Mouse (Mus musculus) megakaryocyte, embryonic 14.5 days (primary cell): Measurements from ENCODE around the gene Slc44a4. TPM values are rescaled to one million over a fixed set of nuclear protein-coding genes. Genes with fewer than 3 reads are reported as not detected.

Source experiments
- H3K27me3 ChIP-seq: replicated peaks from 2 replicates; pipeline ENCODE3; 2012; ENCODE audit warnings: inconsistent platforms
- H3K36me3 ChIP-seq: replicated peaks from 2 replicates; pipeline ENCODE3; 2012; ENCODE audit warnings: low read length, inconsistent platforms, mixed read lengths
- H3K4me1 ChIP-seq: 2 replicates; pipeline ENCODE4 v1.6.1; 2012; ENCODE audit warnings: inconsistent platforms
- H3K4me3 ChIP-seq: replicated peaks from 2 replicates; pipeline ENCODE3; 2012; ENCODE audit warnings: moderate library complexity, mild to moderate bottlenecking, inconsistent platforms
- H3K9me3 ChIP-seq: 2 replicates; pipeline ENCODE4 v1.6.1; 2012; ENCODE audit warnings: inconsistent platforms
- FLI1 ChIP-seq: IDR thresholded peaks from 2 replicates; pipeline ENCODE4 v1.6.1; 2012; ENCODE audit warnings: low read length, inconsistent platforms, mixed read lengths
- GATA1 ChIP-seq: IDR thresholded peaks from 3 replicates; pipeline ENCODE4 v1.6.1; 2012; ENCODE audit warnings: mixed read lengths, low read length, inconsistent platforms, borderline replicate concordance
- polyA plus RNA-seq: library from polyadenylated mRNA; stranded (reverse); fragments of >175 nt; gene quantifications from 2 replicates; pipeline ENCODE4 v1.2.3, GENCODE M21; 2012; ENCODE audit warnings: low replicate concordance; ENCODE audit not compliant: insufficient read depth

The Slc44a4 gene
- polyA plus RNA-seq, 1 experiment = not detected

DNA sequence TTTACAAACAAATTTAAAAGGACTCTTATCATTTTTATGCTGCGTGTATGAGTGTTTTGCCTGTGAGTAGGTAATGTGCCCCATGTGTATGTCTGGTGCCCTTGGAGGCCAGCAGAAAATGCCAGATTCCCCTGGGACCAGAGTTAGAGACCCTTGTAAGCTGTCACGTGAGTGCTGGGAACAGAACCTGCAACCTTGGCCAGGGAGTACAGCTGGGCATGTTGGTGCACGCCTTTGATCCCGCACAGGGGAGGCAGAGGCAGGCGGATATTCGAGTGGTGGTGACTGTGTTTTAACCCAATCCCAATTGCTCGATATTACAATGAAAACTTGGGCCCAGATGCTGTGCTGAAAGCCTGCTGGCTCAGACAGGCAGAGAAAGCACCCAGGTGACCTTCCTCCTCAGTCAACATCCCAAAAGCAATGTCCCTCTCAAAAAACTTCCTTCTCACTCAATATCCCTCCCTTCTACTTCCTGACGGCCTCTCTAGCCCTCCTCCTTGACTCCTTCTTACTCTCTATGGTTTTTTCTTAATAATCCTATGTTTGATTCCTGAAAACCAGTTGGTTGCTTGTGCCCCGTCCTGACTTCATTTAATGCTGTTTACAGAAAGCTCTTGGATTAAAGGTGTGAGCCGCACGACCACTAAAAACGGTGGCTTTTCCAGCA is 24.1 kb upstream of the Slc44a4 start:
- H3K4me3 ChIP-seq = no peak overlapping the region
- TF ChIP-seq FLI1 = no peak
- no peak for TF ChIP-seq GATA1
- no peaks in the 10 kb centered on the region for H3K9me3 ChIP-seq
- H3K36me3 ChIP-seq = no peaks in the 10 kb centered on the region
- peaks cover 74% of the 10 kb centered on the region for H3K4me1 ChIP-seq
- no peaks in the 10 kb centered on the region for H3K27me3 ChIP-seq

- peaks cover 74% of the 10 kb centered on the region for H3K4me1 ChIP-seq
- no peak overlapping the region for H3K4me3 ChIP-seq
- TF ChIP-seq GATA1 (no peak), FLI1 (no peak)
- no peaks in the 10 kb centered on the region for H3K9me3 ChIP-seq
- H3K36me3 ChIP-seq = peaks cover 9% of the 10 kb centered on the region
- H3K27me3 ChIP-seq = no peaks in the 10 kb centered on the region
Observed at GRCm38 (mm10) chr17:34891377-34891776, 22.9 kb upstream of the Slc44a4 start.

- Histone ChIP-seq H3K27me3 (no peaks in the 10 kb centered on the region), H3K9me3 (no peaks in the 10 kb centered on the region), H3K4me1 (peaks cover 74% of the 10 kb centered on the region), H3K36me3 (peaks cover 10% of the 10 kb centered on the region), H3K4me3 (peak overlapping the region; percentile 95)
- TF ChIP-seq FLI1 (no peak), GATA1 (no peak)
Observed at GRCm38 (mm10) chr17:34893072-34893824, 21.0 kb upstream of the Slc44a4 start.

DNA sequence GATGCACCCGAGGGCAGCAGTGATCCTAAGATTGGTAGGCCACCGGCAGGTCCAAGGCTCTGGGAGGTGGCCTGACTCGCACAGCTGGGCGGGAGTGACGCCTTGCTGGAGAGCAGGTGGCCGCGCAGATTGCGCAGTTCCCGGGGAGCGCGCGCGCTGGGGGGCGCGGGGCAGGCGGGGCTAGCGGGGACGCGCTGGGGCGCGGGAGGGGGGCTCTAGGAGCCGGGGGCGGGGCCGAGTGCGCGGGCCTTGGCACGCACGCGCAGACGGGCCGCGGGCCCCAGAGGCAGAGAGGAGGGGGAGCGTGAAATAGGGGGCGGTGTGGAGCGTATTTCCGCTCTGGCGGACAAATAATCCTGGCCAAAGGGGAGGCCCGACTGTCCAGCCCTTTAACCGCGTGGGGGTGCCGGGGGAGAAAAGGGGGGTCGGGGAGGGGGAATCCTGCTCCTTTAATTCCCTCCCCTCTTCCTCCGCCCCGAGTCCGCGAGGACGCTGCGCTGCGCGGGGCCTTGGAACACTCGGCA is 20.1 kb upstream of the Slc44a4 start:
- H3K9me3 ChIP-seq = no peaks in the 10 kb centered on the region
- H3K27me3 ChIP-seq = no peaks in the 10 kb centered on the region
- no peak for TF ChIP-seq FLI1
- no peak for TF ChIP-seq GATA1
- peaks cover 10% of the 10 kb centered on the region for H3K36me3 ChIP-seq
- H3K4me1 ChIP-seq = peaks cover 68% of the 10 kb centered on the region
- H3K4me3 ChIP-seq = peak overlapping the region; percentile 95

- Histone ChIP-seq H3K36me3 (peaks cover 10% of the 10 kb centered on the region), H3K4me1 (peaks cover 68% of the 10 kb centered on the region), H3K4me3 (peak overlapping the region; percentile 95), H3K27me3 (no peaks in the 10 kb centered on the region), H3K9me3 (no peaks in the 10 kb centered on the region)
- TF ChIP-seq GATA1 = no peak
- TF ChIP-seq FLI1 = no peak
Observed at GRCm38 (mm10) chr17:34894801-34895530, 19.3 kb upstream of the Slc44a4 start.

DNA sequence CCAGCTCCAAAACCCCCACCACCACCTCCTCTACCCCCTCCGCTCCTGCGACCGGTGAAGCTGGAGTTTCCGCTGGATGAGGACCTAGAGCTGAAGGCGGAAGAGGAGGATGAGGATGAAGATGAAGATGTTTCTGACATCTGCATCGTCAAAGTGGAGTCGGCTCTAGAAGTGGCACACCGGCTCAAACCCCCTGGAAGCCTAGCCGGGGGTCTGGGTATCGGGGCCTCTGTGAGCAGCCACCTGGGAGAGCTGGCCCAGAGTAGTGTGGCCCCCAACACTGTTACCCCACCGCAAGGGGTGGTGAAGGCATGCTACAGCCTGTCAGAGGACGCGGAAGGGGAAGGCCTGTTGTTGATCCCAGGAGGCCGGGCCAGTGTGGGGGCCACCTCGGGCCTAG is 18.5 kb upstream of the Slc44a4 start:
- peaks cover 10% of the 10 kb centered on the region for H3K36me3 ChIP-seq
- H3K27me3 ChIP-seq = no peaks in the 10 kb centered on the region
- peaks cover 64% of the 10 kb centered on the region for H3K4me1 ChIP-seq
- no peaks in the 10 kb centered on the region for H3K9me3 ChIP-seq
- TF ChIP-seq GATA1 = no peak
- no peak for TF ChIP-seq FLI1
- peak overlapping the region; percentile 38 for H3K4me3 ChIP-seq

DNA sequence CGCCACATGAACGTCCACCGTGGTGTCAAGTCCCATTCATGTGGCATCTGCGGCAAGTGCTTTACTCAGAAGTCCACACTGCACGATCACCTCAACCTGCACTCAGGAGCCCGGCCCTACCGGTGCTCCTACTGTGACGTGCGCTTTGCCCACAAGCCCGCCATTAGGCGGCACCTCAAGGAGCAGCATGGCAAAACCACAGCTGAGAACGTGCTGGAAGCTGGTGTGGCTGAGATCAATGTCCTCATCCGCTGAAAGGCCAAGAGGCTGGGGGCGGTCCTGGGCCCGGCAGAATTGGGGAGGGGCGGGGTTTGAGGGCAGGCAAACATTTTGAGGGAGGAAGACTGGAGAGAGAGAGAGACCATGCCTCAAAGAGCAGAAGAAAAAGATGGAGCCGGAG is 17.9 kb upstream of the Slc44a4 start:
- H3K36me3 ChIP-seq = peaks cover 14% of the 10 kb centered on the region
- H3K4me3 ChIP-seq = peak overlapping the region; percentile 80
- no peaks in the 10 kb centered on the region for H3K9me3 ChIP-seq
- no peaks in the 10 kb centered on the region for H3K27me3 ChIP-seq
- TF ChIP-seq GATA1 = no peak
- H3K4me1 ChIP-seq = peaks cover 64% of the 10 kb centered on the region

DNA sequence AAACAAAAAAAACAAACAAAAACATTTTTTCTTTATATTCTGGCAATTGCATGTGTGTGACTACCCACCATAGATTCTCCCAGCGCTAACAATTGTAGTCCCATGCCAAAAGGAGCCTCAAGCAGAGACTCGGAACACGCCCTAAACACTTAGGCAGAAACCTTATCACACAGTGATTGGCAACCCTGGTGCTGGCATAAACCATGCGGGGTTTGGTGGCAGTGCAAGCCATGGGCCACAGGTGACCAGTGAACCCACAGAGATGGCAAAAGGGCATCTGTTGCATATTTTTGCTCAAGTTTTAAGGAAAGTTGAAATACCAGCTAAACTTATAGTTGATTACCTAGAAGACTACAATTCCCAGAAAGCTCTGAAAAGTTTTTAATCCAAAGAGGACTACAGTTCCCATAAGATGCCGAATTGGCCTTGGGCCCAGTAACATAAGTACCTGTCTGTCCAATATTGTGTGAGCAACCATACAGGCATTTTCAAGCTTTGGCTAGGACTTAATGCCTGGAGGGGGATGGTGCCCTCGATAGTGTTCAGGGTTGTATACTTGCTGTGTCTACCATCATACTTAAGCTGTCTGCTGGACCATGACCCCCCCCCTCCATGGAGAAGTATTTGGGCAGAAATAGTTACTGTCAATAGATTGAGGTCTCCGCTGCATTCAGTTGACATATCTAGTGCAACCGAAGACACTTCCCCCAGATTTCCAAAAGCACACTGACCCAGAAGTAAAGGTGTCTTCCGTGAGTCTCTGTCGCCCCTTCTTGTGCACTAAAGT is 16.7 kb upstream of the Slc44a4 start:
- H3K27me3 ChIP-seq = no peaks in the 10 kb centered on the region
- TF ChIP-seq GATA1 (no peak), FLI1 (no peak)
- peaks cover 24% of the 10 kb centered on the region for H3K36me3 ChIP-seq
- H3K4me3 ChIP-seq = peak overlapping the region; percentile 99
- H3K9me3 ChIP-seq = no peaks in the 10 kb centered on the region
- H3K4me1 ChIP-seq = peaks cover 64% of the 10 kb centered on the region

GRCm38 (mm10) chr17:34898160-34898586 is 16.1 kb upstream of the Slc44a4 start, which contains the start of the genes C2 and Ehmt2:
Gene C2 (minus strand): TSS chr17:34898265.
Gene Ehmt2 (plus strand): TSS chr17:34898469.
- Histone ChIP-seq H3K27me3 (no peaks in the 10 kb centered on the region), H3K9me3 (no peaks in the 10 kb centered on the region), H3K4me3 (peak within 1 kb of the TSS; percentile 99), H3K36me3 (peaks cover 30% of the 10 kb centered on the region), H3K4me1 (peaks cover 65% of the 10 kb centered on the region)
- TF ChIP-seq FLI1 = no peak
- no peak for TF ChIP-seq GATA1
